Mouse (Mus musculus) stomach, embryonic 14.5 days (tissue): ENCODE data around the gene Hcrt. TPM values are rescaled to one million over a fixed set of nuclear protein-coding genes. Genes with fewer than 3 reads are reported as not detected.

Source experiments
- ATAC-seq: fragments of 200-750 bp; cut with Nextera tagmentation; 2 replicates; pipeline ENCODE4 v1.8.0; 2017; ENCODE audit warnings: low read depth, moderate TSS enrichment; ENCODE audit not compliant: insufficient number of reproducible peaks, insufficient read depth, low FRiP score
- H3K27ac ChIP-seq: fragments of 300-500 bp; sonication (generic); 2 replicates; pipeline ENCODE4 v1.5.1; 2014; ENCODE audit warnings: mild to moderate bottlenecking, low read length, moderate library complexity, mixed read lengths
- H3K27me3 ChIP-seq: fragments of 300-500 bp; sonication (generic); 2 replicates; pipeline ENCODE4 v1.6.1; 2014; ENCODE audit warnings: low read length, control low read depth, mixed read lengths; ENCODE audit not compliant: control insufficient read depth, insufficient read depth
- H3K36me3 ChIP-seq: fragments of 300-500 bp; sonication (generic); 2 replicates; pipeline ENCODE4 v1.6.1; 2014; ENCODE audit warnings: mild to moderate bottlenecking, control low read depth, low read length, moderate library complexity, mixed read lengths; ENCODE audit not compliant: control insufficient read depth, insufficient read depth
- H3K4me1 ChIP-seq: fragments of 300-500 bp; sonication (generic); 2 replicates; pipeline ENCODE4 v1.6.1; 2014; ENCODE audit warnings: low read length, control low read depth, mixed read lengths; ENCODE audit not compliant: control insufficient read depth, insufficient read depth
- H3K4me2 ChIP-seq: fragments of 300-500 bp; sonication (generic); replicated peaks from 2 replicates; pipeline ENCODE4 v1.6.1; 2014; ENCODE audit warnings: low read depth, low read length, control low read depth
- H3K4me3 ChIP-seq: fragments of 300-500 bp; sonication (generic); 2 replicates; pipeline ENCODE4 v1.5.1; 2014; ENCODE audit warnings: low read depth, low read length, control low read depth
- H3K9ac ChIP-seq: fragments of 300-500 bp; sonication (generic); replicated peaks from 2 replicates; pipeline ENCODE4 v1.6.1; 2014; ENCODE audit warnings: low read depth, mild to moderate bottlenecking, control low read depth, low read length, moderate library complexity, mixed read lengths
- H3K9me3 ChIP-seq: fragments of 300-500 bp; sonication (generic); 2 replicates; pipeline ENCODE4 v1.6.1; 2016; ENCODE audit warnings: low read depth, low read length, control low read depth; ENCODE audit not compliant: control insufficient read depth
- WGBS: fragments of 180-500 bp; shearing (Covaris S2); extraction: QIAGEN DNeasy Blood & Tissue Kit; methylation state at CpG from one replicate; pipeline ENCODE4 v1.1.7; 2014; 5-methylcytosine and 5-hydroxymethylcytosine counted together
- polyA plus RNA-seq: library from polyadenylated mRNA; unstranded; fragments of >200 nt; fragmentation: Nextera tagmentation; extraction: Ambion mirVana; gene quantifications from 2 replicates; pipeline ENCODE4 v1.2.1, GENCODE M21; 2014

Gene Hcrt
- polyA plus RNA-seq, 1 experiment from 2014 or later = not detected

DNA sequence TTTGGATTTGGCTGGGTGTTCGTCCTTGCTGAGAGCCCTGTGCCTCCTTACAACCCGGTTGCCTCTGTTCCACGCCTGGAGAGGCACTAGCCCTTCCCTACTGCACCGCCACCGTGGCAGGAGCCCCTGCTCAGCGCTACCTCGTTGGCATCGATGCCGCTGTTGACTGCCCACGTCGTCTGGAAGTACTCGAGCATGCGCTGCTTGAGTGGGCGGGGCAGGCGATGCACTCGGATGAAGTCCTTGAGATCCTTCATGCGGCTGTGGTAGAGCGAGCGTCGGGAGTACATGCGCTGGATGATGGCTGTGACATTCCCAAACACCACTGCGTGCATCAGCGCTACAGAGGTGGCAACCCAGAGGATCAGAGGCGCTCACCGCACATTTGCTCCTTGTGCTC is 13.3 kb downstream of the Hcrt start:
- Histone ChIP-seq H3K4me2 (no peak overlapping the region), H3K4me3 (no peak overlapping the region), H3K9ac (no peak overlapping the region), H3K9me3 (no peaks in the 10 kb centered on the region), H3K4me1 (no peaks in the 10 kb centered on the region), H3K27ac (no peak overlapping the region), H3K27me3 (no peaks in the 10 kb centered on the region), H3K36me3 (no peaks in the 10 kb centered on the region)
- no peak for ATAC-seq
- WGBS = 37% methylated on average over 25 of the region's 25 CpGs

DNA sequence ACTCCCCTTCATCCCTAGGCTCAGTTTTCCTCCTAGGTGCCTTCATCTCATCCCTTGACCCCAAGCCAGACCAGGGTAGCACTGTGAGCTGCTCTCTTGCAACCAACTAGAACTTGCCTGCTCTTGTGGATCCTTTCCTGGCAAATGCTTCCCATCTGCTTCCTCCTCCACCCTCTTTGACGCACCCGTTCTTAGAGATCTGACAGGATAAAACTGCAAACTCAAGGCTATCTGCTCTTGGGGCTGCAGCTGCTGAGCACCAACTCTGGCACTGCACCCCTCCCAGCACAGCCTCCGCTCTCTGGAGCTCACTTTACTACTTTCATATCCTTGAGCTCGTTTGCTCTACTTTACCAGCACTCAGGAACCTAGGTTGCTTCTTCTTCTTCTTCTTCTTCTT is 14.1 kb downstream of the Hcrt start:
- no peak for ATAC-seq

DNA sequence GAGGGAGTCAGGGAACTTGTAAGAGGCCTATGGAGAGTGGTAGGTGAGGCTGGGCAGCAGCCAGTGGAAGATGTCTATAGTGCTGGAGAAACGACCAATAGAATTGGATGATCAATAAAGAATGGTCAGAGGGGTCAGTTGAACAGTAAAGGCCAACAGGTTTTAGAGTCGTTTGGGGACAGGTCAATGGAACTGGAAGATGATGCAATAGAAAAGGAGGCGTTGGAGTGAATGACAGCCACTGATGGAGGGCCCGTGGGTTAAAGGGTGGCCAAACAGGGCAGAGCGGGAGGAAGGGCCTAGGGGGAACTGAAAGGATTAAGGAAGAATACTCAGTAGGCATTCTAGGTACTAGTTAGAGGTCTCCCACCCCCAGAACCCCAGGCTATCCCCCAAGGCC is 15.6 kb downstream of the Hcrt start:
- H3K9ac ChIP-seq = no peak overlapping the region
- no peak for ATAC-seq
- no peak overlapping the region for H3K4me3 ChIP-seq

More for the DNA sequence above, 14.1 kb downstream of the Hcrt start:
- Histone ChIP-seq H3K9me3 (no peaks in the 10 kb centered on the region), H3K27me3 (no peaks in the 10 kb centered on the region), H3K4me2 (no peak overlapping the region), H3K9ac (no peak overlapping the region), H3K4me3 (no peak overlapping the region), H3K27ac (no peak overlapping the region), H3K36me3 (no peaks in the 10 kb centered on the region), H3K4me1 (no peaks in the 10 kb centered on the region)
- 76% methylated on average over 4 of the region's 4 CpGs for WGBS

DNA sequence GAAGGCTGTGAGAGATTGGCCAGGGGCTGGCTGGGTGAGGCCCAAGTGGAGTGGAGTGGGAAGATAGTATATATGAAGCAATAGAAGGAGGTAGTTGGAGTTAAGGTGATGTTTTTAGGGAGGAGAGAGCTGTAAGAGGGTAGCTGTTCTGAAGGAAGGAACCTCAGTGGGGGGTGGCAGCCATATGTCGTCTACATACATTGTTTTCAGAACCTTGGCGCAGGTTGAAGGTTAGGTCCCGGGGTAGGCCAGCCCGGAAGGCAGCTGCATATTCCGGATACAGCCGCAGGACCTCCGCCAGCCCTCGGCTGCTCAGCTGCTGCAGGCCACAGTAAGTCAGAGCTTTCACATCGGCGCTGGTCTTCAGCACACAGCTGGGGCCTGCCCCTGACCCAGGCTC is 16.2 kb downstream of the Hcrt start:
- Histone ChIP-seq H3K4me2 (no peak overlapping the region), H3K9ac (no peak overlapping the region), H3K27ac (no peak overlapping the region), H3K27me3 (no peaks in the 10 kb centered on the region), H3K9me3 (no peaks in the 10 kb centered on the region), H3K36me3 (no peaks in the 10 kb centered on the region), H3K4me1 (no peaks in the 10 kb centered on the region), H3K4me3 (no peak overlapping the region)
- WGBS = 80% methylated on average over 10 of the region's 10 CpGs
- ATAC-seq = no peak

More for the DNA sequence above, 15.6 kb downstream of the Hcrt start:
- no peak overlapping the region for H3K27ac ChIP-seq
- WGBS = 64% methylated on average over 5 of the region's 5 CpGs
- H3K36me3 ChIP-seq = no peaks in the 10 kb centered on the region
- H3K9me3 ChIP-seq = no peaks in the 10 kb centered on the region
- H3K4me1 ChIP-seq = no peaks in the 10 kb centered on the region
- H3K4me2 ChIP-seq = no peak overlapping the region
- no peaks in the 10 kb centered on the region for H3K27me3 ChIP-seq

DNA sequence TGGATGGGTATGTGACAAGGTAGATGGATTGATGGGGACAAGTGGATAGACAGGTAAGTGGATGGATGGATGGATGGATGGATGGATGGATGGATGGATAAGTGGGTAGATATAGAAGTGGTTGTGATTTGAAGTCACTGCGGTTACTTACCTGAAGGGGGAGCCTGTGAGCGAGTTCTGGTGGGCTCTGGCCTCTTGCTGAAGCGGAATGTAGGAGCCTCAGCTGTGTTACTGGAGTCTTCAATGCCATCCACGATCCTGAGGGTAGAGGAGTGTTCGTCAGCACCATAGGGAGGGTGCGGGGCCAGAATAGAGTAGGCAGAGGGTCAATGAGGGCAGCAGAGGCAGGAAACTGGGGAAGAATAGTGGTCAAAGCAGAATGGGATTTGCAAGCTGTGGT is 17.6 kb downstream of the Hcrt start:
- Histone ChIP-seq H3K27ac (no peak overlapping the region), H3K36me3 (no peaks in the 10 kb centered on the region), H3K4me2 (no peak overlapping the region), H3K4me1 (no peaks in the 10 kb centered on the region), H3K9ac (no peak overlapping the region), H3K4me3 (no peak overlapping the region), H3K27me3 (no peaks in the 10 kb centered on the region), H3K9me3 (no peaks in the 10 kb centered on the region)
- WGBS = 13% methylated on average over 6 of the region's 6 CpGs
- ATAC-seq = peak; percentile 66; the same call in 1 of the 2 replicates

DNA sequence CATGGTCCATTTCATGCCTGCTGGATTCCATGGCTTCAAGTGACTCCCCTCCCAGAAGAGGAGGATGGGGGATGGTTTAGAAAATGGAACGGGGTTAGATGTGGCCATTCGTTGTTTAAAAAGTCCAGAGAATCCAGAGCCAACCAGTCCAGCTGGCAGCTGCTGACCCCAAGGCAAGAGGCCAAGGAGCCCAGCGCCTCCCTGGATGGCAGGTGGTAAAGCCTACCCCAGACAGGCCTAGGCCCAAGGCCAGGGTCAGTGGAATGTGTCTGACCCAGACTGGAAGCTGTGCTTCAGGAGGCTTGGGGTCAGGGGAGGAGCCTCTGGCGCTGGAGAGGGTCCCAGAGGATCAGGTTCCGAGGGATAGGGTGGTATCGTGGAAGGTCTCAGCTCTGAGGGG is 21.4 kb downstream of the Hcrt start:
- 63% methylated on average over 6 of the region's 6 CpGs for WGBS
- no peaks in the 10 kb centered on the region for H3K36me3 ChIP-seq
- peaks cover 10% of the 10 kb centered on the region for H3K4me1 ChIP-seq
- H3K9me3 ChIP-seq = no peaks in the 10 kb centered on the region
- H3K27me3 ChIP-seq = no peaks in the 10 kb centered on the region
- no peak overlapping the region for H3K27ac ChIP-seq
- no peak overlapping the region for H3K4me3 ChIP-seq
- no peak overlapping the region for H3K4me2 ChIP-seq
- H3K9ac ChIP-seq = no peak overlapping the region
- no peak for ATAC-seq

DNA sequence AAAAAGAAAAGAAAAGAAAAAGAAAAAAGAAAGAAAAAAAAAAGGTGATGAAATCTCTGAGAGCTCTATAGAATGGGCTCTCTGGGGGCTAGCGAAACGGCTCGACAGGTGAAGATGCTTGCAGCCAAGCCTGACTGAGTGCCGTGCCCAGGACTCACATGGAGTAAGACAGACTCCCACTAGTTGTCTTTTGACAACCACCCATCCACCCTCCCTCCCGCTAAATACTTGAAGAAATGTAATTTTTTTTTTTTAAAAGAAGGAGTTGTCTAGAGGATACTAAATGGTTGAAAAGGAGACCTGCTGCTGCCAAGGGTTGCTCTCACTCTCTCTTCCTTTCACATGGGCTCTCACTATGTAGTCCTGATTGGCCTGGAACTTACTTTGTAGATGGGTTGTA is 24.0 kb downstream of the Hcrt start:
- Histone ChIP-seq H3K36me3 (no peaks in the 10 kb centered on the region), H3K4me1 (peaks cover 13% of the 10 kb centered on the region), H3K9me3 (no peaks in the 10 kb centered on the region), H3K9ac (no peak overlapping the region), H3K27me3 (no peaks in the 10 kb centered on the region), H3K27ac (no peak overlapping the region), H3K4me2 (peak overlapping the region; percentile 53), H3K4me3 (peak overlapping the region; percentile 99; the same call in 1 of the 2 replicates)
- 19% methylated on average over 5 of the region's 5 CpGs for WGBS
- ATAC-seq = no peak

DNA sequence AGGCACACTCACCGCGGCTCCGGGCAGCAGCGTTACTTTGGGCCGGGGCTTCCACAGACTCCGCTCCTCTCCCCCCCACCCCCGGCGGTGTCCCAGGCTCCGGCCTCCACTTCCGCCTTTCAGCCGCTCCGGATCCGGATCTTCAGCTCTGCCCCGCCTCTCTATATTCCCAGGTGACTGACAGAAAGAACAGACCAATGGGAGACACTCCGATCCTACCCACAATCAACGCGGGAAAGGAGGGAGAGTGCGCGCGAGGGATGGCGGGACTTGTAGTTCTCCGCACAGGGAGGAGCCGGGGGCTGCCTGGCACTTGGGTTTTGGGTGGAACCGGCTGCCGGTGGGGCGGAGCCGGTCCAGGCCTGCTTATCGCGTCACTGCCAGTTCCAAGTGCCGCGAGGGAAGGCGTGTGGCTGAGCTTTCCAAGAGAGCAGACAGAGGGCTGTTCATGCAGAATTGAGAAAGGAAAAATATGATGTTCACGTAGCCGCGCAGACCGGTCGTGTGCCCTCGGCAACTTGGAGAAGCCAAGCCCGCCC is 24.6 kb downstream of the Hcrt start, which contains the start of gene Rab5c:
Gene Rab5c, minus strand, starts transcription at position 150 of the 539 bp plus-strand sequence.
- H3K4me1 ChIP-seq = peaks cover 13% of the 10 kb centered on the region
- ATAC-seq = peak; percentile 99
- H3K27ac ChIP-seq = peak within 1 kb of the TSS; percentile 56
- no peaks in the 10 kb centered on the region for H3K36me3 ChIP-seq
- WGBS = under 1% methylated on average over 39 of the region's 39 CpGs
- H3K4me3 ChIP-seq = peak within 1 kb of the TSS; percentile 99
- peak within 1 kb of the TSS; percentile 88 for H3K4me2 ChIP-seq
- no peaks in the 10 kb centered on the region for H3K27me3 ChIP-seq
- no peaks in the 10 kb centered on the region for H3K9me3 ChIP-seq
- H3K9ac ChIP-seq = peak within 1 kb of the TSS; percentile 87
